Mouse (Mus musculus) hindbrain, postnatal 0 days (tissue): ENCODE measurements around the gene Kit. TPM values are rescaled to one million over a fixed set of nuclear protein-coding genes. Genes with fewer than 3 reads are reported as not detected.

Source experiments
- ATAC-seq: fragments of 200-750 bp; cut with Nextera tagmentation; 2 replicates; pipeline ENCODE4 v1.8.0; 2017; ENCODE audit warnings: mild to moderate bottlenecking, moderate TSS enrichment, moderate library complexity
- DNase-seq: peaks from one replicate; pipeline ENCODE4 v3.0.0-alpha.2; 2015; ENCODE audit warnings: low spot score
- H3K27ac ChIP-seq: fragments of 300-500 bp; sonication (generic); 2 replicates; pipeline ENCODE4 v1.5.1; 2014; ENCODE audit warnings: mild to moderate bottlenecking
- H3K27me3 ChIP-seq: fragments of 300-500 bp; sonication (generic); 2 replicates; pipeline ENCODE4 v1.6.1; 2014; ENCODE audit warnings: low read length, mixed read lengths; ENCODE audit not compliant: insufficient read depth
- H3K36me3 ChIP-seq: fragments of 300-500 bp; sonication (generic); 2 replicates; pipeline ENCODE4 v1.6.1; 2014; ENCODE audit warnings: low read length, mixed read lengths; ENCODE audit not compliant: insufficient read depth
- H3K4me1 ChIP-seq: fragments of 300-500 bp; sonication (generic); 2 replicates; pipeline ENCODE4 v1.6.1; 2014; ENCODE audit warnings: antibody characterized with exemption, low read length, mixed read lengths; ENCODE audit not compliant: insufficient read depth
- H3K4me2 ChIP-seq: fragments of 300-500 bp; sonication (generic); 2 replicates; pipeline ENCODE4 v1.6.1; 2014; ENCODE audit warnings: low read depth, mild to moderate bottlenecking, low read length, moderate library complexity, mixed read lengths
- H3K4me3 ChIP-seq: fragments of 300-500 bp; sonication (generic); 2 replicates; pipeline ENCODE4 v1.5.1; 2014; ENCODE audit warnings: low read length
- H3K9ac ChIP-seq: fragments of 300-500 bp; sonication (generic); replicated peaks from 2 replicates; pipeline ENCODE4 v1.6.1; 2014; ENCODE audit warnings: mild to moderate bottlenecking, low read length, moderate library complexity, mixed read lengths
- H3K9me3 ChIP-seq: fragments of 300-500 bp; sonication (generic); 2 replicates; pipeline ENCODE4 v1.6.1; 2016; ENCODE audit warnings: low read length, mixed read lengths
- CTCF ChIP-seq: IDR thresholded peaks from 2 replicates; pipeline ENCODE4 v1.5.1; 2016; ENCODE audit warnings: antibody characterized with exemption, control low read depth, low read depth
- WGBS: fragments of 180-500 bp; shearing (Covaris S2); extraction: QIAGEN DNeasy Blood & Tissue Kit; methylation state at CpG from one replicate; pipeline ENCODE4 v1.1.7; 2014; 5-methylcytosine and 5-hydroxymethylcytosine counted together
- polyA plus RNA-seq: library from polyadenylated mRNA; unstranded; fragments of >200 nt; fragmentation: Nextera tagmentation; extraction: Ambion mirVana; gene quantifications from 2 replicates; pipeline ENCODE4 v1.2.1, GENCODE M21; 2015
- total RNA-seq: library from RNA; depleted of rRNA; stranded (reverse); fragments of >200 nt; gene quantifications from 2 replicates; pipeline ENCODE4 v1.2.3, GENCODE M21; 2014

Kit gene
- total and polyA plus RNA-seq, 2 experiments from 2014 or later: 31.8 to 58.1 TPM

DNA sequence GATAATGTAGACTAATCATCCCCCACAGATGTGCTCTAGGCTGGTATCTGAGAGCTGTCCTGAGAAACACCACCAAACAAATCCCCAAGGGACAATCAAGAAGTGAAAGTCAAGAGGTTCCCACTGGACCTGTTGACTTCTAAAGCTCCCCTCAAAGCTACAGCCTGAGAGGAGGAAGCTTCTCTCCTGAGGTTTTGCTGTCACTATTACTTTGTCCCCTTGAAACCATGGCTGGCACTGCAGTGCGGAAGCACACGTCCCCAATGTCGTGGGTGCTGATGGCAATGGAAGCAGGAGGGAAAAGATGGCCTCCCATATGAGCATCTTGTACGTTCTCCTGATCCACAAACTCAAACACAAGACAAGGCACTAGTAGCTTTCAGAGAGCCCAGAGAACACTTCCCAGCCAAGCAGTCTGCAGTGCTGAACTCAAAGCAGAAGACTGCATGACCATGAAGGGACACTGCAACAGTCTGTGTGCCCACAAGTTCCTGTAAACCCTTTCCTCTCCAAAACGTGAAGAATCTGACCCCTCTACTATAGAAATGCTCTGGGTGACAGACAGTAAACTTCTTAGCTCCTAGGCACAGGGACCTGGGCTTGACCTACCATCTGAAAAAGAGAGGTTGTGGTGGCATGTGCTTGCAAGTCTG, 96.5 kb downstream of the Kit start:
- DNase-seq: no peak
- whole genome bisulfite sequencing: 91% methylated on average over 5 of the region's 5 CpGs
- no peaks in the 10 kb centered on the region for H3K9me3 ChIP-seq
- no peaks in the 10 kb centered on the region for H3K36me3 ChIP-seq
- no peak for TF ChIP-seq CTCF
- H3K4me3 ChIP-seq: no peak overlapping the region
- no peak overlapping the region for H3K27ac ChIP-seq
- no peaks in the 10 kb centered on the region for H3K27me3 ChIP-seq
- no peaks in the 10 kb centered on the region for H3K4me1 ChIP-seq
- no peak overlapping the region for H3K4me2 ChIP-seq
- ATAC-seq: no peak
- H3K9ac ChIP-seq: no peak overlapping the region

DNA sequence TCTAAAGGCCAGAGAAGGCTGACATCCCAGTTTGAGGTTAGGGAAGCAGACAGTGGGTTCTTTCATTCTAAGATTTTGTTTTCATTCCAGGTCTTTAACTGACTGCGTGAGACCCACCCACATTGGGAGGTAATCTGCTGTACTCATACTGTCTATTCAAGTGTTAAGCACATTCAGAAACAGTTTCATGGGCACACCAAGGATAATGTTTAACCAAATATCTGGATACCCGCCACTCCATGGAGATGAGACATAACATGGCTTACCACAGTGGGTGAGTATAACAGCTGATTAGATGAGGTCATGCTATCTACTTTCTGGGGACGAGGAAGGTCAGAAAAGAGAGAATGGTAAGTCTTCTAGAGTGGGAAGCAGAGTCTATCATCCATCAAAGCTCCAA, 101.3 kb downstream of the Kit start:
- 82% methylated on average over 3 of the region's 3 CpGs for WGBS
- Histone ChIP-seq H3K9me3 (no peaks in the 10 kb centered on the region), H3K27ac (no peak overlapping the region), H3K27me3 (no peaks in the 10 kb centered on the region), H3K9ac (no peak overlapping the region), H3K4me3 (no peak overlapping the region), H3K4me1 (no peaks in the 10 kb centered on the region), H3K36me3 (no peaks in the 10 kb centered on the region), H3K4me2 (no peak overlapping the region)
- ATAC-seq: no peak
- DNase-seq: no peak
- TF ChIP-seq CTCF: no peak

DNA sequence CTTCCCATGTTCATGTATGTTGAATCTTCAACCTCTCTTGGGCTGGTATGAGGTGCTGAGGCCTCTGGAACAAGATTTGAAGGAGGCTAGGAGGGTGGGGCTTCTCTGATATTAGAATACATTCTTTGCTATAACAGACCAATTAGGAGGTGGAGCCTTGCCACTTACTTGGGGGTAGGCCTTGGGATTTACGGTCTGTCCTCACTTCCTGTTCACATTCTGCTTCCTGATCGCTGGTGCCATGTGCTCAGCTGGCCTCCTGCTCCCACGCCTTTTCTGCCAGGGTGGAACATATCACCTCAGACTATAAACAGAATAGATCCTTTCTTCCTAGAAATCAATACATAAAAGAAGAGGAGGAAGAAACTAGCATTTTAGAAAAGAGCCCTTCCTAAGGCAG, 105.2 kb downstream of the Kit start:
- no peak for TF ChIP-seq CTCF
- 90% methylated on average over 3 of the region's 3 CpGs for WGBS
- no peak for ATAC-seq

DNA sequence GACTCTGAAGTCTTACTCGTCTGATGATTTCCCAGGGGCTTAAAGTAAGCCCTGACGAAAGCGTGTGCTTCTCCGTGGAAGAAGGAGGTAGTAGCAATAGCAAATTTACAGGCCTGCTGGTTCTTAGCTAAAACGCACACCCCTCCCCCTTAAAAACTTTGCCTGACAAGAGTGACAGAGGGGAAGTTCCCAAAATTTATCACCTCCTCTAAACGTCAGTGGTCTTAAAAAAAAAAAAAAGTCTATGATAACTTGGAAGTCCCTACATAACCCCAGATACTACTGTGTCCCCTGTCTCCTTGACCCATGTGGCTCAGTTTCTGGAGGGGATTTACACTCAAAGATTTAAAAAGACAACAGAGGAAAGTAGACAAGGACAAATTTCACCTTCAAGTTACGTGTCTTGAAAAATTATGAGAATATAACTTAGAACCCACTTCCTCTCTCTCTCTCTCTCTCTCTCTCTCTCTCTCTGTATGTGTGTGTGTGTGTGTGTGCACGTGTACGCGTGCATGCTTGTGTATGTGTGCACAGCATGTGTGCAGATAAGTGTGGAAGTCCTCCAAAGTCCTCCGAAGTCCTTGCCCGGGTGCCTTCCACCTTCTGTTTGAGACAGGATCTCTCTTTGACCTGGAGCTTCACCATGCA, 120.6 kb downstream of the Kit start:
- no peak overlapping the region for H3K4me3 ChIP-seq
- no peak for TF ChIP-seq CTCF
- no peak overlapping the region for H3K27ac ChIP-seq
- H3K4me2 ChIP-seq: no peak overlapping the region
- ATAC-seq (no peak), DNase-seq (no peak)
- WGBS: 80% methylated on average over 12 of the region's 12 CpGs
- no peaks in the 10 kb centered on the region for H3K36me3 ChIP-seq
- H3K27me3 ChIP-seq: no peaks in the 10 kb centered on the region
- peaks cover 9% of the 10 kb centered on the region; the same call in 1 of the 2 replicates for H3K4me1 ChIP-seq
- no peak overlapping the region for H3K9ac ChIP-seq
- H3K9me3 ChIP-seq: no peaks in the 10 kb centered on the region

More for the DNA sequence above, 105.2 kb downstream of the Kit start:
- H3K27ac ChIP-seq: no peak overlapping the region
- H3K27me3 ChIP-seq: no peaks in the 10 kb centered on the region
- DNase-seq: no peak
- no peak overlapping the region for H3K4me3 ChIP-seq
- H3K9ac ChIP-seq: no peak overlapping the region
- no peak overlapping the region for H3K4me2 ChIP-seq
- H3K4me1 ChIP-seq: no peaks in the 10 kb centered on the region
- no peaks in the 10 kb centered on the region for H3K9me3 ChIP-seq
- no peaks in the 10 kb centered on the region for H3K36me3 ChIP-seq

DNA sequence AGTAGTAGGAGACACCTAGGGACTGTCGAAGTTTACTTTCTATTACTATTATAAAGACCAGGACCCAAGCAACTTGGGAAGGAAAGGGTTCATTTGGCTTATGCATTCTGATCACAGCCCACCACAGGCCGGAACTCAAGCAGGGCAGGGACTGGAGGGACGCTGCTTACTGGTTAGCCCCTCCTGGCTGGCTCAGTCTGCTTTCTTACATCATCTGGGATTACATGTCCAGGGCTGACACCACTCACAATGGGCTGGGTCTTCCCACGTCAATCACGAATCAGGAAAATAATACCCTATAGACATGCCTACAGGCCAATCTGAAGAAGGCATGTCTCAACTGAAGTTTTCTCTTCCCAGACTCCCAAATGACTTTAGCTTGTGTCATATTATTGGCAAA, 122.2 kb downstream of the Kit start:
- no peak overlapping the region for H3K4me3 ChIP-seq
- no peaks in the 10 kb centered on the region for H3K9me3 ChIP-seq
- H3K27ac ChIP-seq: no peak overlapping the region
- H3K4me1 ChIP-seq: peaks cover 9% of the 10 kb centered on the region; the same call in 1 of the 2 replicates
- DNase-seq: peak; percentile 13
- peak; percentile 91 for ATAC-seq
- TF ChIP-seq CTCF: no peak
- no peaks in the 10 kb centered on the region for H3K27me3 ChIP-seq
- H3K9ac ChIP-seq: no peak overlapping the region
- 38% methylated on average over 5 of the region's 5 CpGs for WGBS
- H3K36me3 ChIP-seq: no peaks in the 10 kb centered on the region
- H3K4me2 ChIP-seq: no peak overlapping the region

DNA sequence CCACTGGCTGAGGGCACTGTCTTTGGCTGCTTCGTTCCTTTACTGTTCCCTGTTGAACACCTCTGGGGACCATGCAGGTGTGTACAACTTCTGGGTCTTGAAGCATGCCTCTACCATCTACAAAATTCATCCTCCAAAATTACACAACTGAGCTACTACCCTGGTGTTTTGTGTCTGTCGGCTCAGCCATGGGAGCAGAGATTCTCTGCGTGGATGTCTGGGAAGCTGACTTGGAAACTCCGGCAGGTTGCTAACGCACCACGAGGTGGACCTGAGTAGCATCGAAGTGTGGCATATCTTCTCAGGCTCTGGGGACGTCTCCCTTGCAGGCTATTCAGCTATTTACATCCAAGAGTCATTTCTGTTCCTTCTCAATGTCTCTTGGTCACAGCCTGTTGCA, 123.8 kb downstream of the Kit start:
- peaks cover 9% of the 10 kb centered on the region; the same call in 1 of the 2 replicates for H3K4me1 ChIP-seq

DNA sequence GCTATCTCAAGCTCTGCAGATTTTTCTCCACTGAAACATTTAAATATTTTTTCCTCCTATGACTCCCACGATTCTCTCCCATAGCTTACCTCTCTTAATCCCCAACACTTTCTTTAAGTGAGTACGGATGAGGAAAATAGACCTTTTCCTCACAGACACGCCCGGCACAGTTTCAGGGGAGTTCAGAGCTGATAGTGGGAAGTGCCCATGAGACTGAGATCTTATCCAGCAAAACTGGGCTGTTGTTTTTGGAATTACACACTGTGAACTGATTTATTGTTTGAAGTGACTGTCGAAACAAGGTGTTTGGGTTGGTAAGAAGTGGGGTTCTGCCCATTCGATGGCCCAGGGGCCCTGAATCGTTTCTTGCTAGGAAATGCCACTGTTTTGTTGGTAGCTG, 124.4 kb downstream of the Kit start:
- peak overlapping the region; percentile 17; the same call in 1 of the 2 replicates for H3K4me2 ChIP-seq

More for the DNA sequence above, 123.8 kb downstream of the Kit start:
- ATAC-seq (no peak), DNase-seq (no peak)
- H3K4me3 ChIP-seq: no peak overlapping the region
- H3K27me3 ChIP-seq: no peaks in the 10 kb centered on the region
- TF ChIP-seq CTCF: no peak
- H3K27ac ChIP-seq: no peak overlapping the region
- no peak overlapping the region for H3K4me2 ChIP-seq
- no peak overlapping the region for H3K9ac ChIP-seq
- no peaks in the 10 kb centered on the region for H3K36me3 ChIP-seq
- WGBS: 87% methylated on average over 8 of the region's 8 CpGs
- no peaks in the 10 kb centered on the region for H3K9me3 ChIP-seq

More for the DNA sequence above, 124.4 kb downstream of the Kit start:
- no peak for TF ChIP-seq CTCF
- 71% methylated on average over 7 of the region's 7 CpGs for WGBS
- peaks cover 9% of the 10 kb centered on the region; the same call in 1 of the 2 replicates for H3K4me1 ChIP-seq
- H3K9ac ChIP-seq: no peak overlapping the region
- H3K27me3 ChIP-seq: no peaks in the 10 kb centered on the region
- H3K4me3 ChIP-seq: no peak overlapping the region
- H3K9me3 ChIP-seq: no peaks in the 10 kb centered on the region
- no peak overlapping the region for H3K27ac ChIP-seq
- ATAC-seq (no peak), DNase-seq (no peak)
- H3K36me3 ChIP-seq: no peaks in the 10 kb centered on the region
